Mouse (Mus musculus): ENCODE data around the gene Lrrc8c. TPM values are rescaled to one million over a fixed set of nuclear protein-coding genes. Genes with fewer than 3 reads are reported as not detected.

The Lrrc8c gene
- polyA plus RNA-seq, 1 experiment from 2014 or later, result 27.1 TPM

- WGBS, result 49% methylated on average over 10 of the region's 10 CpGs
- H3K4me1 ChIP-seq (replicated peaks), result peaks cover 12% of the 10 kb centered on the region
- H3K36me3 ChIP-seq, result no peaks in the 10 kb centered on the region
- H3K4me3 ChIP-seq, result no peak overlapping the region
- H3K9ac ChIP-seq, result no peak overlapping the region
- H3K27ac ChIP-seq (ENCODE audit: poor library complexity, severe bottlenecking), result no peak overlapping the region
- H3K27me3 ChIP-seq (replicated peaks), result no peaks in the 10 kb centered on the region
- ATAC-seq (ENCODE audit: insufficient number of reproducible peaks, low FRiP score), result no peak
- no peaks in the 10 kb centered on the region for H3K9me3 ChIP-seq (replicated peaks)
- no peak overlapping the region for H3K4me2 ChIP-seq
These were observed 26.6 kb upstream of the Lrrc8c start for GRCm38 (mm10) chr5:105492367-105493246.

GRCm38 (mm10) chr5:105493377-105493776, 25.8 kb upstream of the Lrrc8c start:
- Histone ChIP-seq H3K4me3 (no peak overlapping the region), H3K27me3 (replicated peaks) (no peaks in the 10 kb centered on the region), H3K9ac (no peak overlapping the region), H3K4me2 (no peak overlapping the region), H3K9me3 (replicated peaks) (no peaks in the 10 kb centered on the region), H3K4me1 (replicated peaks) (peaks cover 12% of the 10 kb centered on the region), H3K27ac (ENCODE audit: poor library complexity, severe bottlenecking) (no peak overlapping the region), H3K36me3 (no peaks in the 10 kb centered on the region)
- no peak for ATAC-seq (ENCODE audit: insufficient number of reproducible peaks, low FRiP score)
- 84% methylated on average over 7 of the region's 7 CpGs for WGBS

DNA sequence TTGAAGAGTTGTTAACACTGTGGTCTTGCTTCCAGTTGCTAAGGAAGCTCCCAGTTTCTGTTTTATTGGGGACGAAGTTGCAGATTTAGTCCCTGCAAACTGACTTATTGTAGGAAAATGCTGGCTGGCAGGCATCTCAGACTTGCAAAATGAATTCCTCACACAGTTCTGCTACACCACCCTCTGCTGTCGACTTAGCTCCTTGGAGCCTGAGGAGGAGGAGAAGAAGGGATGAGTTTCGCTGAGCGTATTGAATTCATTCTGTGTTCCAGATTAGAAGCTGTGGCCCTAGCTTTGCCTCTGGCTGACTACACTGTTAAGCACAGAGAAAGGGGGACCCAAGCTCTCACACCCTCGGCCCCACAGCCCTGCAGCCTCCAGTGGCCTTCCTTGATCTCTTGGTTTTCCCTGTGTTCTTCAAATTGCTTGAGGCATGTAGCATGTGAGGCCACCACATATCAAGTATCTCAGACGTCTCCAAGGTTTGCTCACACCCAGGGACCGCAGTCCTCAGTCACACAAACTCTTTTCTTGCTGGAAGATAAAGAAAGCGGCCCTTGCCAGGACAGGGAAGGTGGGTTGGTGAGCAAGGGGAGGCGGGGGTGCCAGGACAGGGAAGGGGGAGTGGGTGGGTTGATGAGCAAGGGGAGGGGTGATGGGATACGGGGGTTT, 24.8 kb upstream of the Lrrc8c start:
- 0 out of 2 replicates have a peak, but pooled peaks cover 2% of the 10 kb centered on the region for H3K9me3 ChIP-seq (replicated peaks)
- ATAC-seq (ENCODE audit: insufficient number of reproducible peaks, low FRiP score), result no peak
- no peak overlapping the region for H3K27ac ChIP-seq (ENCODE audit: poor library complexity, severe bottlenecking)
- 50% methylated on average over 10 of the region's 10 CpGs for WGBS
- peak overlapping the region; percentile 64 for H3K4me2 ChIP-seq
- H3K27me3 ChIP-seq (replicated peaks), result no peaks in the 10 kb centered on the region
- no peaks in the 10 kb centered on the region for H3K36me3 ChIP-seq
- 0 out of 2 replicates have a peak overlapping the region, but pooled peaks have one; percentile 28 for H3K9ac ChIP-seq
- no peak overlapping the region for H3K4me3 ChIP-seq
- peaks cover 12% of the 10 kb centered on the region for H3K4me1 ChIP-seq (replicated peaks)

DNA sequence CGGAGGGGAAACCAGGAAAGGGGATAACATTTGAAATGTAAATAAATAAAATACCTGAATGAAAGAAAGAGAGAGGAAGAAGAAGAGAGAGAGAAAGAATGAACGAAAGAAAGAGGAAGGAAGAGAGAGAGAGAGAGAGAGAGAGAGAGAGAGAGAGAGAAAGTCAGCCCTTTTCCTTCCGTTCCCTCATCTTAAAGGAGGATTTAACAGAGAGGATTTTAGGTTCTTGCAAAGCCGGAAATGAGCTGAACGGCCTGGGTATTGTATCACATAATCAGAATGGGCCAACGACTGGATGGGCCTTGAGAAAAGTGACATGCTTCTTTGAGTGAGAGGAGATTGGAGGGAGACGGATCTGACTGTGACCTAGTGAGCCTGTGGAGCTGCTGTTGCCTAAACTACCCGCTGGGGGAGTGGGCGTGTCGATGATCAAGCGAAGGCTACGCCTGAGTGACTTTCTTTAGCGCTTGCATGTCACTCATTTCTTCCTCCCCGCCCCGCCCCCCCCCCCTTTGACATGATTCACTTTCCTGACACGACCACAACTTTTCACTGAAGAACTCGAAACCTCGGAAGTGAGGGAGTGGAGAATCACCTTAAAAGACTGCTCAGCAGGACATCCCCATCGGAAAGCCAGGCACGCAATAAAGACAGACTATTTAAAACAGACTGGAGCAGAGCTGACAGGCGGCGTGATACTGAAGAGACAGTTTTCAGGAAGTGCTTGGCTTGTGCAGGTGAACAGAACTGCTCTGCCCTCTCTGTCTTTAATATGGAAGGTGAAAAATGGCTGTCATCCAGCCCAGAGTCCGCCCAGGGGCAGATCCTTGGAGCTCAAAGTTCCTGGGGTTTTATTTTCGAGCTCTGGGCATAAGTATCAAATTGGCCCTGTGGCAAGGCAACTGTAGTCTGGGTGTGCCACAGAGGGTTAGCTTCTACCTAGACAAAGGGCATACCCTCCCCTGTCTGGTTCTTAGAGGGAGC, 24.0 kb upstream of the Lrrc8c start:
- Histone ChIP-seq H3K4me1 (replicated peaks) (peaks cover 15% of the 10 kb centered on the region), H3K9me3 (replicated peaks) (0 out of 2 replicates have a peak, but pooled peaks cover 3% of the 10 kb centered on the region), H3K27ac (ENCODE audit: poor library complexity, severe bottlenecking) (no peak overlapping the region), H3K9ac (peak overlapping the region; percentile 55; the same call in 1 of the 2 replicates), H3K4me3 (peak overlapping the region; percentile 28), H3K4me2 (peak overlapping the region; percentile 64), H3K27me3 (replicated peaks) (no peaks in the 10 kb centered on the region), H3K36me3 (no peaks in the 10 kb centered on the region)
- peak; percentile 73 for ATAC-seq (ENCODE audit: insufficient number of reproducible peaks, low FRiP score)
- WGBS, result 11% methylated on average over 22 of the region's 24 CpGs

GRCm38 (mm10) chr5:105496133-105496532, 23.1 kb upstream of the Lrrc8c start:
- Histone ChIP-seq H3K4me2 (no peak overlapping the region), H3K4me1 (replicated peaks) (peaks cover 20% of the 10 kb centered on the region), H3K9me3 (replicated peaks) (0 out of 2 replicates have a peak, but pooled peaks cover 3% of the 10 kb centered on the region), H3K27ac (ENCODE audit: poor library complexity, severe bottlenecking) (no peak overlapping the region), H3K36me3 (no peaks in the 10 kb centered on the region), H3K4me3 (no peak overlapping the region), H3K9ac (no peak overlapping the region), H3K27me3 (replicated peaks) (no peaks in the 10 kb centered on the region)
- WGBS, result 90% methylated on average over 4 of the region's 4 CpGs
- no peak for ATAC-seq (ENCODE audit: insufficient number of reproducible peaks, low FRiP score)

GRCm38 (mm10) chr5:105496586-105496985, 22.6 kb upstream of the Lrrc8c start:
- Histone ChIP-seq H3K4me1 (replicated peaks) (peaks cover 20% of the 10 kb centered on the region), H3K4me3 (no peak overlapping the region), H3K36me3 (no peaks in the 10 kb centered on the region), H3K27ac (ENCODE audit: poor library complexity, severe bottlenecking) (no peak overlapping the region), H3K4me2 (no peak overlapping the region), H3K9me3 (replicated peaks) (0 out of 2 replicates have a peak, but pooled peaks cover 3% of the 10 kb centered on the region), H3K27me3 (replicated peaks) (no peaks in the 10 kb centered on the region), H3K9ac (no peak overlapping the region)
- 85% methylated on average over 7 of the region's 7 CpGs for WGBS
- no peak for ATAC-seq (ENCODE audit: insufficient number of reproducible peaks, low FRiP score)

DNA sequence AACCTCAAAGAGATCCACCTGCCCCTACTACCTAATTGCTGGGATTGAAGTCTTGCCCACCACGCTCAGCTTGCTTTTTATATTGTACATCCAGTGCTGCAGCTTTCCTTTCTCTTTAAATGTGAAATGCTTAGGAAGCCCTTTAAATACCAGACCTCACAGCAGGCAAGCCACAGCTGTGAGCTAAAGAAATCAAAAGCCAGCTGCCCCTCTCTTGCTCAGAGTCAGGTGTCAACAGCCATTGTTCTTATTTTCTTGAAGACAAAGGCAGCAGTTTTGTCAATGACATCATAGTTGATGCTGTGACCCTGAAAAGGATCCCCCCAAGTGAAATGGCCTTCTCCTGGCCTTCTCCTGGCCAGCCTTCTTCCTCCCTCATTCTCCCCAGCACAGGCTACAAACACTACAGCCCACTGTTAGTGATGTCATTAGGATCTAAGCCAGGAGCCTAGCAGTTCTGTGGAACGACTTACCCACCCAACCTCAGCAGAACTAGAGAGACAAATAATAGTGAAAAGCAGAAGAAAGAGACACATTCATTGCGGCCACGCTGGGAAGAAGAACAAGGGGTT, 20.7 kb upstream of the Lrrc8c start:
- H3K36me3 ChIP-seq, result no peaks in the 10 kb centered on the region
- peaks cover 3% of the 10 kb centered on the region; the same call in 1 of the 2 replicates for H3K9me3 ChIP-seq (replicated peaks)
- no peaks in the 10 kb centered on the region for H3K27me3 ChIP-seq (replicated peaks)
- ATAC-seq (ENCODE audit: insufficient number of reproducible peaks, low FRiP score), result no peak
- H3K27ac ChIP-seq (ENCODE audit: poor library complexity, severe bottlenecking), result no peak overlapping the region
- no peak overlapping the region for H3K4me3 ChIP-seq
- H3K4me1 ChIP-seq (replicated peaks), result peaks cover 17% of the 10 kb centered on the region
- no peak overlapping the region for H3K4me2 ChIP-seq
- no peak overlapping the region for H3K9ac ChIP-seq
- WGBS, result 71% methylated on average over 4 of the region's 4 CpGs

GRCm38 (mm10) chr5:105499396-105499795, 19.8 kb upstream of the Lrrc8c start:
- no peak overlapping the region for H3K4me3 ChIP-seq
- no peaks in the 10 kb centered on the region for H3K27me3 ChIP-seq (replicated peaks)
- no peak for ATAC-seq (ENCODE audit: insufficient number of reproducible peaks, low FRiP score)
- no peak overlapping the region for H3K9ac ChIP-seq
- H3K4me1 ChIP-seq (replicated peaks), result peaks cover 17% of the 10 kb centered on the region
- H3K4me2 ChIP-seq, result no peak overlapping the region
- WGBS, result 73% methylated on average over 1 of the region's 1 CpGs
- H3K27ac ChIP-seq (ENCODE audit: poor library complexity, severe bottlenecking), result no peak overlapping the region
- H3K36me3 ChIP-seq, result no peaks in the 10 kb centered on the region
- peaks cover 3% of the 10 kb centered on the region; the same call in 1 of the 2 replicates for H3K9me3 ChIP-seq (replicated peaks)

DNA sequence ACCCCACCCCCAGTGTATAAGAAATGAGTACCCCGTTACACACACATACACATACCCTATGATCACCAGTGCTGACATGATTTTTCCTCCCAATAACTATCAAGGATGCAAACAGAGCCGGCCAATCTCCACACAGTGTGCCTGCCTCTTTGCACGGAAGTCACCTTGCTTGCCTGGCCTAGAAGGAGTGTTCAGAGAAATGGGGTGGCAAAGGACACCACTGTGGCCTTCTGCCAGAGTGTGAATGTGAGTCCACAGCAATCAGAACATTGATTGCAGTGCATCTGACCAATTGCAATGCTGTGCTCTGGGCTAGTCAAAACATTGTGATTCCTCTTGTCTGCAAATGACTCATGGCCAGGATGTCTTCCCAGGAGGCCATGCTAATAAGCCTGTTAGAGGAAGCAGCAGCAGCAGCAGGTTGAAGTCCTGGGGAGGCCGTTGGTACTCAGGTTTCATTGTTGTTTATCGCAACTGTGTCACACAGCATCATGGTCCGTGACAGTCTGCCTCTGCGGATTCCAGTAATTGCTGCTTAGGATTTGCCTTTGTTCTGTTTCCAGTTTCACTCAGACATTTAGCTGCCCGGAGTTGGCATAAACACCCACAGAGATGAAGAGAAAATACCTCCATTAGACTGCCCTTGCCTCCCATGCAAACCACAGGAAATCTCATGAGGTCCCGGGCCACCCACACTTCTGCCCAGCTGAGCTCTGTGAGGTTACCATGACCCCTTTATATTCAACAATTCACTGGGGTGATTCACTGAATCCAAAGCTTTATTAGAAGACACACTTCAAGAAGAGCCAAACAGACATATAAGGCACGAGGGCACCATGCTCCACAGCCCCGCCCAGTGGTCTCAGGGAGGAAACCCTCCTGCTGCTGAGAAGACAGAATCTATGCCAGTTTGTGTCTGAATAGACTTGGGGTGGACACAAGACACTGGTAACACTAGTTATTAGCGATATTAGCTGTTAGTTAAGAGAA, 18.8 kb upstream of the Lrrc8c start:
- Histone ChIP-seq H3K36me3 (no peaks in the 10 kb centered on the region), H3K4me3 (no peak overlapping the region), H3K27ac (ENCODE audit: poor library complexity, severe bottlenecking) (no peak overlapping the region), H3K9me3 (replicated peaks) (peaks cover 3% of the 10 kb centered on the region; the same call in 1 of the 2 replicates), H3K4me2 (no peak overlapping the region), H3K4me1 (replicated peaks) (peaks cover 15% of the 10 kb centered on the region), H3K9ac (no peak overlapping the region), H3K27me3 (replicated peaks) (no peaks in the 10 kb centered on the region)
- 51% methylated on average over 12 of the region's 12 CpGs for WGBS
- ATAC-seq (ENCODE audit: insufficient number of reproducible peaks, low FRiP score), result no peak
